Mouse (Mus musculus) ES-E14 (cell line): ENCODE results near the gene Rassf5. TPM values are rescaled to one million over a fixed set of nuclear protein-coding genes. Genes with fewer than 3 reads are reported as not detected.
A peak's percentile ranks its signal among the peaks of the same experiment; 100 is the strongest.

ENCODE experiments used
- DNase-seq: peaks from one replicate; pipeline ENCODE4 v3.0.0-alpha.2; 2013; ENCODE audit warnings: low read depth, low spot score
- H3K27ac ChIP-seq: 2 replicates; pipeline ENCODE4 v1.5.1; 2012; ENCODE audit warnings: low read depth, mild to moderate bottlenecking, low read length, moderate library complexity, mixed read lengths; ENCODE audit not compliant: poor library complexity, insufficient read depth, severe bottlenecking
- H3K36me3 ChIP-seq: 2 replicates; pipeline ENCODE4 v1.6.1; 2012; ENCODE audit warnings: mild to moderate bottlenecking, low read length, moderate library complexity, mixed read lengths; ENCODE audit not compliant: control insufficient read depth, poor library complexity, insufficient read depth, severe bottlenecking
- H3K4me1 ChIP-seq, 2 experiments: fragments of 150-350 bp in 1 of 2; sonication (generic) in 1 of 2; 2 replicates each; pipeline ENCODE4 v1.6.1; 2012; ENCODE audit warnings: low read length in 2 of 2, mild to moderate bottlenecking in 1 of 2, mixed read lengths in 1 of 2; ENCODE audit not compliant: control insufficient read depth in 2 of 2, insufficient read depth in 2 of 2, poor library complexity in 1 of 2
- H3K4me3 ChIP-seq, 2 experiments: fragments of 150-350 bp in 1 of 2; sonication (generic) in 1 of 2; 2 replicates each; pipeline ENCODE4 v1.5.1; 2012; ENCODE audit warnings: low read length in 2 of 2, low read depth in 1 of 2, mild to moderate bottlenecking in 1 of 2, mixed read lengths in 1 of 2; ENCODE audit not compliant: insufficient read depth in 1 of 2, poor library complexity in 1 of 2, severe bottlenecking in 1 of 2
- H3K9ac ChIP-seq: 2 replicates; pipeline ENCODE4 v1.6.1; 2012; ENCODE audit warnings: low read depth, mild to moderate bottlenecking, low read length, mixed read lengths; ENCODE audit not compliant: poor library complexity, insufficient read depth, severe bottlenecking
- H3K9me3 ChIP-seq: fragments of 150-350 bp; sonication (generic); 2 replicates; pipeline ENCODE4 v1.6.1; 2012; ENCODE audit warnings: low read depth, mild to moderate bottlenecking, low read length; ENCODE audit not compliant: control insufficient read depth, insufficient read depth
- CHD2 ChIP-seq: IDR thresholded peaks from 2 replicates; pipeline ENCODE4 v1.6.1; 2014; ENCODE audit warnings: mild to moderate bottlenecking, low read depth, low read length, inconsistent platforms
- HCFC1 ChIP-seq: IDR thresholded peaks from 2 replicates; pipeline ENCODE4 v1.6.1; 2012; ENCODE audit warnings: low read length, inconsistent platforms, borderline replicate concordance; ENCODE audit not compliant: insufficient read depth
- MAFK ChIP-seq: IDR thresholded peaks from 2 replicates; pipeline ENCODE4 v1.6.1; 2014; ENCODE audit warnings: mild to moderate bottlenecking, low read depth, low read length, inconsistent platforms; ENCODE audit not compliant: insufficient read depth
- ZC3H11A ChIP-seq: IDR thresholded peaks from 2 replicates; pipeline ENCODE4 v1.6.1; 2012; ENCODE audit warnings: low read depth, mild to moderate bottlenecking, inconsistent platforms, low read length, borderline replicate concordance
- ZNF384 ChIP-seq: IDR thresholded peaks from 2 replicates; pipeline ENCODE4 v1.6.1; 2012; ENCODE audit warnings: low read depth, low read length, inconsistent platforms
- in situ Hi-C, 2 experiments: fragments of 600-800 bp; cut with MboI; formaldehyde crosslinking; loops; one replicate each; pipeline ENCODE4 v1.15.1; 2025; ENCODE audit warnings: low sequenced_read_pairs in 2 of 2, inconsistent platforms in 1 of 2; ENCODE audit not compliant: unreplicated experiment in 2 of 2
- total RNA-seq: library from RNA; depleted of rRNA; stranded (reverse); fragments of 300-350 nt; gene quantifications from 2 replicates; pipeline ENCODE4 v1.2.3, GENCODE M21; 2012

Gene Rassf5
- total RNA-seq, 1 experiment = 0.76 TPM

- H3K36me3 ChIP-seq = no peaks in the 10 kb centered on the region
- H3K4me3 ChIP-seq = no peak overlapping the region
- TF ChIP-seq ZNF384 (no peak), HCFC1 (no peak), ZC3H11A (no peak), MAFK (no peak), CHD2 (no peak)
- in situ Hi-C loops = loop anchor here in 1 of 2 experiments (25.0 kb wide), 1 partner anchor 283 kb away; no protein-coding TSS in a partner anchor
- no peak overlapping the region for H3K9ac ChIP-seq
- H3K4me1 ChIP-seq = peaks cover 0 to 11% of the 10 kb centered on the region in 2 experiments; a peak in 2 of 4 replicates
- no peak overlapping the region for H3K27ac ChIP-seq
- H3K9me3 ChIP-seq = no peaks in the 10 kb centered on the region
- no peak for DNase-seq
These were observed 33.8 kb upstream of the Rassf5 start for GRCm38 (mm10) chr1:131278606-131279455.

- in situ Hi-C loops = loop anchor here in 1 of 2 experiments (25.0 kb wide), 1 partner anchor 285 kb away; no protein-coding TSS in a partner anchor
- H3K4me1 ChIP-seq = peaks cover 0 to 11% of the 10 kb centered on the region in 2 experiments; a peak in 2 of 4 replicates
- no peak for DNase-seq
- H3K4me3 ChIP-seq = no peak overlapping the region
- no peak for TF ChIP-seq ZC3H11A
- TF ChIP-seq MAFK = no peak
- no peak for TF ChIP-seq HCFC1
- no peak for TF ChIP-seq ZNF384
- no peak for TF ChIP-seq CHD2
- no peak overlapping the region for H3K9ac ChIP-seq
- no peaks in the 10 kb centered on the region for H3K9me3 ChIP-seq
- no peak overlapping the region for H3K27ac ChIP-seq
- no peaks in the 10 kb centered on the region for H3K36me3 ChIP-seq
These were observed 31.8 kb upstream of the Rassf5 start for GRCm38 (mm10) chr1:131276831-131277230.

GRCm38 (mm10) chr1:131275577-131275976, 30.5 kb upstream of the Rassf5 start:
- H3K9ac ChIP-seq = no peak overlapping the region
- H3K27ac ChIP-seq = no peak overlapping the region
- in situ Hi-C loops = loop anchor here in 1 of 2 experiments (25.0 kb wide), 1 partner anchor 287 kb away; no protein-coding TSS in a partner anchor
- no peak overlapping the region for H3K4me3 ChIP-seq
- no peaks in the 10 kb centered on the region for H3K36me3 ChIP-seq
- TF ChIP-seq MAFK (no peak), ZC3H11A (no peak), ZNF384 (no peak), HCFC1 (no peak), CHD2 (no peak)
- H3K4me1 ChIP-seq = peaks cover 0 to 11% of the 10 kb centered on the region in 2 experiments; a peak in 2 of 4 replicates
- no peaks in the 10 kb centered on the region for H3K9me3 ChIP-seq
- no peak for DNase-seq

- no peaks in the 10 kb centered on the region for H3K9me3 ChIP-seq
- no peak overlapping the region for H3K27ac ChIP-seq
- 0 out of 4 replicates have a peak overlapping the region, but pooled peaks of 1 of the 2 experiments have one; percentile 23 for H3K4me3 ChIP-seq
- peaks cover 0 to 8% of the 10 kb centered on the region in 2 experiments; a peak in 2 of 4 replicates for H3K4me1 ChIP-seq
- in situ Hi-C loops = loop anchor here (25.0 kb wide), 2 partner anchors 287 to 388 kb away; partner anchors contain the start of gene Il24 (in 2 of the 2)
- TF ChIP-seq MAFK = no peak
- no peak for TF ChIP-seq HCFC1
- no peak for TF ChIP-seq ZC3H11A
- TF ChIP-seq ZNF384 = no peak
- TF ChIP-seq CHD2 = no peak
- no peak for DNase-seq
- no peak overlapping the region for H3K9ac ChIP-seq
- H3K36me3 ChIP-seq = no peaks in the 10 kb centered on the region
These were observed 29.9 kb upstream of the Rassf5 start for GRCm38 (mm10) chr1:131274725-131275539.
